Mouse (Mus musculus) layer of hippocampus, adult 9-10 months (tissue): ENCODE measurements at regions not wholly inside any gene's neighbourhood (a gene's known extent, or its start where the extent isn't known, plus 50 kb on each side); places are given as distances from the start of the nearest gene placed in this dataset.

Source experiments
- DNase-seq: peaks from one replicate; pipeline ENCODE4 v3.0.0; 2022; ENCODE audit warnings: low spot score

- DNase-seq = no peak
Observed at GRCm38 (mm10) chr9:91561331-91561730, 195.7 kb upstream of the Zic1 start.

- DNase-seq = no peak
Observed at GRCm38 (mm10) chr9:91559794-91560193, 194.2 kb upstream of the Zic1 start.

GRCm38 (mm10) chr9:91547051-91547450 lies 181.4 kb upstream of the Zic1 start:
- DNase-seq = no peak

- DNase-seq = no peak
Observed at GRCm38 (mm10) chr9:91545402-91545801, 179.8 kb upstream of the Zic1 start.

GRCm38 (mm10) chr9:91528838-91529475 lies 163.3 kb upstream of the Zic1 start:
- DNase-seq = peak; percentile 10

- DNase-seq = no peak
Observed at GRCm38 (mm10) chr9:91528388-91528787, 162.8 kb upstream of the Zic1 start.

- no peak for DNase-seq
Observed at GRCm38 (mm10) chr9:91520521-91520920, 154.9 kb upstream of the Zic1 start.

GRCm38 (mm10) chr9:91509672-91510071 lies 144.1 kb upstream of the Zic1 start:
- no peak for DNase-seq

- DNase-seq = no peak
Observed at GRCm38 (mm10) chr9:91503657-91504329, 138.2 kb upstream of the Zic1 start.

GRCm38 (mm10) chr9:91476596-91476995 lies 111.0 kb upstream of the Zic1 start:
- DNase-seq = no peak

- no peak for DNase-seq
Observed at GRCm38 (mm10) chr9:91462713-91463425, 97.3 kb upstream of the Zic1 start.

- no peak for DNase-seq
Observed at GRCm38 (mm10) chr9:91459921-91460320, 94.3 kb upstream of the Zic1 start.

GRCm38 (mm10) chr9:91456843-91457242 lies 91.2 kb upstream of the Zic1 start:
- DNase-seq = no peak

GRCm38 (mm10) chr9:91456253-91456823 lies 90.7 kb upstream of the Zic1 start:
- DNase-seq = no peak

GRCm38 (mm10) chr9:91439106-91439505 lies 73.5 kb upstream of the Zic1 start:
- no peak for DNase-seq
